Mouse (Mus musculus) heart, embryonic 15.5 days (tissue): ENCODE data around the gene Kantr. TPM values are rescaled to one million over a fixed set of nuclear protein-coding genes. Genes with fewer than 3 reads are reported as not detected.
A peak's percentile ranks its signal among the peaks of the same experiment; 100 is the strongest.

Experiments
- ATAC-seq: fragments of 200-750 bp; cut with Nextera tagmentation; replicated peaks from 2 replicates; pipeline ENCODE4 v1.8.0; 2017; ENCODE audit warnings: low read depth, moderate TSS enrichment; ENCODE audit not compliant: insufficient number of reproducible peaks, insufficient read depth, low FRiP score
- H3K27ac ChIP-seq: fragments of 300-500 bp; sonication (generic); 2 replicates; pipeline ENCODE4 v1.5.1; 2015; ENCODE audit warnings: mild to moderate bottlenecking, inconsistent platforms
- H3K27me3 ChIP-seq: fragments of 300-500 bp; sonication (generic); 2 replicates; pipeline ENCODE4 v1.6.1; 2015; ENCODE audit warnings: inconsistent platforms
- H3K36me3 ChIP-seq: fragments of 300-500 bp; sonication (generic); 2 replicates; pipeline ENCODE4 v1.6.1; 2015; ENCODE audit warnings: mild to moderate bottlenecking, inconsistent platforms
- H3K4me1 ChIP-seq: fragments of 300-500 bp; sonication (generic); replicated peaks from 2 replicates; pipeline ENCODE4 v1.6.1; 2015; ENCODE audit warnings: inconsistent platforms
- H3K4me2 ChIP-seq: fragments of 300-500 bp; sonication (generic); 2 replicates; pipeline ENCODE4 v1.6.1; 2015; ENCODE audit warnings: inconsistent platforms, mild to moderate bottlenecking, moderate library complexity
- H3K4me3 ChIP-seq: fragments of 300-500 bp; sonication (generic); 2 replicates; pipeline ENCODE4 v1.5.1; 2015; ENCODE audit warnings: mild to moderate bottlenecking, inconsistent platforms
- H3K9ac ChIP-seq: fragments of 300-500 bp; sonication (generic); 2 replicates; pipeline ENCODE4 v1.6.1; 2015; ENCODE audit warnings: mild to moderate bottlenecking, inconsistent platforms
- H3K9me3 ChIP-seq: fragments of 300-500 bp; sonication (generic); replicated peaks from 2 replicates; pipeline ENCODE4 v1.6.1; 2016; ENCODE audit warnings: inconsistent platforms
- WGBS: fragments of 180-500 bp; shearing (Covaris S2); methylation state at CpG from one replicate; pipeline ENCODE4 v1.1.7; 2015; ENCODE audit warnings: mixed read lengths; 5-methylcytosine and 5-hydroxymethylcytosine counted together
- polyA plus RNA-seq: library from polyadenylated mRNA; unstranded; fragments of >200 nt; fragmentation: Nextera tagmentation; extraction: Ambion mirVana; gene quantifications from 2 replicates; pipeline ENCODE4 v1.2.1, GENCODE M21; 2015

Gene Kantr
- 6.7 and 8.9 TPM in 2 replicates for polyA plus RNA-seq

DNA sequence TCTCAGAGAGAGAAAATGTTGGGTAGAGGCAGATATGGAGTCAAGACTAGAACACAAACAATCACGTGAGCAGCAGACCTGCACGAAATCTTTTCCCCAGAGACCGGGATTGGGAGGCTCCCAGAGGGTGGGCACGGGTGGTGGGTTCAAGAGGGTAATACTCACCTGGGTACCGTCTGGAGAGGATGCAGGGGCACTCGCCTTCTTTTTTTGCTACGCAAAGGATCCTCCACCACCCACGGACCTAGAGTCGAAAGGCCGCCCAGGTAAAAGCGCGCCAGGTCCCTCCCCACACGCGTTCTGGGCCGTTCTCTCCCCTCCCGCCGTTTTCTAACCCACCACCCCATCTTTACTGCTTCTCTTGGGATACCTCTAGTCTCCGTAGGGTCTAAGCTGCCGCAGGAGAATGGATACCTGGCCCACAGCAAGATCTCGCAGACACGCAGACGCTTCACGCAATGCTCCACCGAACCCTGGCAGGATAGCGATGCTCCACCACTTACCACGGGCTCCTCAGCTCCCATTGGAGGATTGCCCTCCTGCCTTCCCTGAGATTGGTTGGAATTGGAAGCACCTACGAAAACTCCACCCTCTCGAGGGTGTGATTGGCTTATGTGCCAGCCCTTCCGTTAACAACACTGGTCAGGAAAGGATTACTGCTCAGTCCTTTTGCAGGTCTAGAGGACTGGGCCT, at the start of gene Kantr:
Kantr (minus strand) TSS at position 500 of the 693 bp plus-strand sequence.
- Histone ChIP-seq H3K27me3 (peaks cover 19% of the 10 kb centered on the region), H3K9ac (peak within 1 kb of the TSS; percentile 58), H3K4me1 (0 out of 2 replicates have a peak, but pooled peaks cover 2% of the 10 kb centered on the region), H3K9me3 (no peaks in the 10 kb centered on the region), H3K27ac (peak within 1 kb of the TSS; percentile 47), H3K36me3 (no peaks in the 10 kb centered on the region), H3K4me3 (peak within 1 kb of the TSS; percentile 66), H3K4me2 (peak within 1 kb of the TSS; percentile 68)
- peak; percentile 94 for ATAC-seq
- WGBS, result 6% methylated on average over 29 of the region's 29 CpGs

DNA sequence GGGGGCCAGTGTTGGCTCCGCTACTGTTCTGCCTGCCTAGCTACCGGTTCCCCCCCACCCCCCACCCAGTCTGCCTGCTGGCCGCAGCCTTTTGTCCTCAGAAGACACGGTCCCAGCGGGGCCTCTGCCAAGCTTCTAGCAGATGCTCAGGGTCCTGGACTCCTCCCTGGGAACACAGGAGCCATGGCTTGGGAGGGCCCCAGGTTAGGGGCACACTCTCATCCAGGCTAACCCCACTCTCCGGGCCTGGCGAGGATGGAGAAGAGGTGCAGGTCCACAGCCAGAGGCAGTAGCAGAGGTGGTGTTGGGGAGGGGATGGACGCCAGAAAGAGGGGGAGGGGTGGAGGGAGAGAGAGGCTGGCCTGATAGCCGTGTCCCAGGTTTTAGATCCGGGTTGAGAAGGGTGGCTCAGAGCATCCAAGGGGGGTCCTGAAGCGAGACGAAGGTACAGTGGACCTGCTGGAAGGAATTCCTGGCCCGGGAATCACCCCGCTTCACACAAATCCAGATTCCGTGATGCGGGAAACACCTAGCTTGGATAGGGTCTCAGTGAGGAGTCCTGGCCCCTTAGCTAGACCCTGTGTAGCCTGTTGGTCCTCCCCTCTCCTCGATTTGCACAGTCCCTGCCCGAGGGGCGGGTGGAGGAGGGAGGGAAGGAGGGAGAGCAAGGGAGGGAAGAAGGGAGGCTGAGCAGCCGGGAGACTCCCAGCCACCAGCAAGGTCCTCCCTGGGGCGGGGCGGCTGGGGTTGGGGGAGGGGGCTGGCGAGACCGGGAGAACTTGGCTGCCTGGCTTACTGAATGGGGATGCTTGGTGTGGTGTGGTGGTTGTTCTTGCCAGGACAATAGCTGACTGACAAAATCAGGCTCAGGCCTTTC, 41.3 kb upstream of the Kantr start, which contains the start of gene Gpr173:
Gpr173 (minus strand) TSS at position 308 of the 877 bp plus-strand sequence.
- Histone ChIP-seq H3K4me3 (peak within 1 kb of the TSS; percentile 59), H3K36me3 (no peaks in the 10 kb centered on the region), H3K4me2 (peak within 1 kb of the TSS; percentile 65), H3K9me3 (no peaks in the 10 kb centered on the region), H3K27me3 (peaks cover 26% of the 10 kb centered on the region), H3K27ac (peak within 1 kb of the TSS; percentile 6; the same call in 1 of the 2 replicates), H3K9ac (peak within 1 kb of the TSS; percentile 50), H3K4me1 (no peaks in the 10 kb centered on the region)
- ATAC-seq, result peak; percentile 94
- WGBS, result 14% methylated on average over 23 of the region's 24 CpGs

DNA sequence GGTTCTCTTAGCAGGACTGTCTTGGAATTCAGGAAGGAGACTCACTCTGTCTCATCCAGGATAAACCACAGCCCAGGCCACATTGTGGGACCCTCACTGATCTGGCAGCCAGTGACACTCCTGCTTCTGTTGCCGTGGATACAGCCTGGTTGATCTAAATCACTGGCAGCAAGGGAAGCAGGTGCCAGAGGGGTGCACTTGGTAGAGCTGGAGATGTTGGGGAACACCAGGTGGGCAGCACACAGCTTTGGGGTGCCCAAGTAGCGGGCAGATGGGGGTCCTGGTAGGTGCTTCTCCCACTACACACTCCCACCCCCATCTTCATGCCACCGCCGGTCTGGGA, 40.7 kb upstream of the Kantr start:
- Histone ChIP-seq H3K9ac (peak overlapping the region; percentile 50), H3K4me2 (peak overlapping the region; percentile 65), H3K4me3 (peak overlapping the region; percentile 59), H3K27ac (0 out of 2 replicates have a peak overlapping the region, but pooled peaks have one; percentile 6), H3K36me3 (no peaks in the 10 kb centered on the region), H3K4me1 (no peaks in the 10 kb centered on the region), H3K27me3 (peaks cover 28% of the 10 kb centered on the region), H3K9me3 (no peaks in the 10 kb centered on the region)
- WGBS, result 14% methylated on average over 4 of the region's 4 CpGs
- no peak for ATAC-seq

DNA sequence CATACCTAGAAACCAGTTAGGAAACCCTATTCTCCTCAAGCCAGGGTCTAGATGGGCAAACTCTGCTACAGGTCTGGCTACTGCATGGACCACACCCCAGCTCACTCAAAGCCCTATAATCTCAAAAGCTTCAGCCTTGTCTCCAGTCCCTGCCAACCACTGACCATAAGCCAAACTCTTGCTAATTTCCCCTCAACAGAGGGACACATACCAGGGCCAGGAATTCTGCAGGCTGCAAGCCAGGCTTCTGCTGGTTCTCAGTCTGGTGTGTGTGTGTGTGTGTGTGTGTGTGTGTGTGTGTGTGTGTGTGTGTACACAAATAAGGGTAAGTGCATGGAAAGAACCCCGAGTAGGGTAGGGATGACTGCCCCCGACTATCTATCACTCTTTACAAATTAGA, 39.1 kb upstream of the Kantr start:
- Histone ChIP-seq H3K4me3 (no peak overlapping the region), H3K27me3 (peaks cover 33% of the 10 kb centered on the region), H3K4me2 (no peak overlapping the region)

DNA sequence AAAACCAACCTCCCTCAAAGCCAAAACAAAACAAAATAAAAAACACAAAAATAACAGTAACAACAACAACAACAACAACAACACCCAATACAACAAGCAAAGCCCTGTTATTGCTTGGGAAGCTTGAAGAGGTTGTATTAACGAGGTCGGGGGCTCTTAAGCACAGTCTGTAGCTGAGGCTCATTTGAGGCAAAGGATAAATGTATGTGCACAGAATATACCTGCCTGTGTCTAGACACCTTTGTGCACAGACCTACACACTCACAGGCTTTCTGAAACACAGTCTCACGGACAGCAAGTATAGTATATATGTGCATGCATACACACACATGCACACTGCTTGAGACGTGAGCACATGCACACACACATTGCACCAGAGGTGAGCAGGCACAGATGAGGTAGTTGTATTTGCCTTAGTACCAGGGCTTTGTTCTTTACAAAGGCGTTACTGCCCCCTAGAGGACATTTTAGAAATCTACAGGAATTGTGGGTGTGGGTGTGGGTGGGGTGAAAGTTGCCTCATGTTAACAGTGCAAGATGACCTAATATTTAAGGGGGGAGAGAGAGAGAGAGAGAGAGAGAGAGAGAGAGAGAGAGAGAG, 25.4 kb upstream of the Kantr start:
- 24% methylated on average over 5 of the region's 5 CpGs for WGBS
- ATAC-seq, result peak; percentile 39; the same call in 1 of the 2 replicates
- no peaks in the 10 kb centered on the region for H3K9me3 ChIP-seq
- H3K4me1 ChIP-seq, result no peaks in the 10 kb centered on the region
- no peaks in the 10 kb centered on the region for H3K36me3 ChIP-seq
- H3K9ac ChIP-seq, result no peak overlapping the region
- no peak overlapping the region for H3K4me2 ChIP-seq
- no peak overlapping the region for H3K4me3 ChIP-seq
- H3K27me3 ChIP-seq, result peaks cover 19% of the 10 kb centered on the region; the same call in 1 of the 2 replicates
- H3K27ac ChIP-seq, result no peak overlapping the region

More for the DNA sequence above, 39.1 kb upstream of the Kantr start:
- Histone ChIP-seq H3K9me3 (no peaks in the 10 kb centered on the region), H3K27ac (no peak overlapping the region), H3K36me3 (no peaks in the 10 kb centered on the region), H3K9ac (no peak overlapping the region), H3K4me1 (no peaks in the 10 kb centered on the region)
- ATAC-seq, result no peak
- 58% methylated on average over 2 of the region's 2 CpGs for WGBS

DNA sequence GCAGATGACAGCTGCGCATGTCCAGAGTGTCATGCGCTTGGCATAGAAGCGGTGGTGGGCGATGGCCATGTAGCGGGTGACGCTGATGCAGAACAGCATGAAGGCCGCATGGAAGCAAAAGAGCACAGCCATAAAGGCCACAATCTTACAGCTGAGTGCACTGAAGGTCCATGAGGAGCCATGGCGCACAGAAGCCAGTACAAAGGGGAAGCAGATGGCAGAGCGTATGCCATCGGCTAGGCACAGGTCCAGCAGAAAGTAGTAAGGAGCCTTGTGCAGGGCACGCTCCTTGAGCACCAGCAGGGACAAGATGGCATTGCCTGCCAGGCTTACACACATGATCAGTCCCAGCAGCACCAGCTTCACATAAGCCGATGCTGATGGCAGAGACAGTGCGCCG, 19.7 kb upstream of the Kantr start:
- no peak for ATAC-seq
- Histone ChIP-seq H3K27me3 (peaks cover 47% of the 10 kb centered on the region), H3K36me3 (no peaks in the 10 kb centered on the region), H3K4me3 (no peak overlapping the region), H3K27ac (no peak overlapping the region), H3K4me2 (no peak overlapping the region), H3K9ac (no peak overlapping the region), H3K9me3 (no peaks in the 10 kb centered on the region), H3K4me1 (no peaks in the 10 kb centered on the region)
- 96% methylated on average over 14 of the region's 14 CpGs for WGBS

DNA sequence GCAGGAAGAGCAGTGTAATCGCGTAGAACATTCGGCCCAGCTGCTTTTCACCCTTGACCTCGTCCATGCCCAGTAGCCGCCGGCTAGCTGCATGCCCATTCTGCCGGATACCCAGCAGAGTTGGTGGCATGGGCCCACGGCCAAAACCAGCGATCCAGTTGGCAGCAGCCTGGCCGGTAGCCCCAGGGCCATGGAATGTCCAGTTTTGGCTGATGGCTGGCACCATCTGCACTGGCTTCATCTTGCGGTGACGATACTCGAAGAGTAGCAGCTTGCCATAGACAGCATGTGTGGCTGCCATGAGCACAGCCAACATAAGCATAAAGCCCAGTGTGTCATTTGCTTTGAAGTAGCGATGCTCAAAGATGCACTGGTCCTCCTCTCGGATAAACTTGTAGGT, 19.3 kb upstream of the Kantr start:
- H3K4me2 ChIP-seq, result no peak overlapping the region
- H3K4me3 ChIP-seq, result no peak overlapping the region
- H3K27me3 ChIP-seq, result peaks cover 50% of the 10 kb centered on the region
- H3K4me1 ChIP-seq, result no peaks in the 10 kb centered on the region
- WGBS, result 85% methylated on average over 15 of the region's 15 CpGs
- H3K9ac ChIP-seq, result no peak overlapping the region
- no peak overlapping the region for H3K27ac ChIP-seq
- no peaks in the 10 kb centered on the region for H3K36me3 ChIP-seq
- no peaks in the 10 kb centered on the region for H3K9me3 ChIP-seq
- ATAC-seq, result no peak

DNA sequence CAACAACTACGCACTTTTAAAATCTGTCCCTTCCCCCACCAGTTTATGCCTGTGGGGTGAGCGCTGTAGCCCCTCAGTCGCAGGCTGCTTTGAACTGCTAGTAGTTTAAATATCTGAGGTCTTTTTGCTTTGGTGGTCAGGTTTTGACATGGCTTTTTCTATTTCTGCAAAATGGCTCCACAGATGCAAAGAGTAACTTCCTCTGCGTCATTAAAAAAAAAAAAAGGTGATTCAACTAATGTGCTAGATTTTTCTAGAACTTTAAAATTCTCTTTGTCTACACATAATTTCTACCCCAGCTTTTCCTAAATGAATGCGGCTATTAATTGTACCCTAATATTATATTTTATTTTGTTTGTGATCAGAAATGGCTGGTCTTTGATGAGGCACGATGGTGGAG, 15.6 kb upstream of the Kantr start:
- H3K9ac ChIP-seq, result no peak overlapping the region
- no peak for ATAC-seq
- WGBS, result 27% methylated on average over 6 of the region's 6 CpGs
- no peaks in the 10 kb centered on the region for H3K9me3 ChIP-seq
- peaks cover 41% of the 10 kb centered on the region for H3K27me3 ChIP-seq
- peak overlapping the region; percentile 62 for H3K4me2 ChIP-seq
- H3K4me1 ChIP-seq, result peaks cover 8% of the 10 kb centered on the region; the same call in 1 of the 2 replicates
- H3K27ac ChIP-seq, result peak overlapping the region; percentile 86
- 0 out of 2 replicates have a peak, but pooled peaks cover 5% of the 10 kb centered on the region for H3K36me3 ChIP-seq
- H3K4me3 ChIP-seq, result peak overlapping the region; percentile 69

DNA sequence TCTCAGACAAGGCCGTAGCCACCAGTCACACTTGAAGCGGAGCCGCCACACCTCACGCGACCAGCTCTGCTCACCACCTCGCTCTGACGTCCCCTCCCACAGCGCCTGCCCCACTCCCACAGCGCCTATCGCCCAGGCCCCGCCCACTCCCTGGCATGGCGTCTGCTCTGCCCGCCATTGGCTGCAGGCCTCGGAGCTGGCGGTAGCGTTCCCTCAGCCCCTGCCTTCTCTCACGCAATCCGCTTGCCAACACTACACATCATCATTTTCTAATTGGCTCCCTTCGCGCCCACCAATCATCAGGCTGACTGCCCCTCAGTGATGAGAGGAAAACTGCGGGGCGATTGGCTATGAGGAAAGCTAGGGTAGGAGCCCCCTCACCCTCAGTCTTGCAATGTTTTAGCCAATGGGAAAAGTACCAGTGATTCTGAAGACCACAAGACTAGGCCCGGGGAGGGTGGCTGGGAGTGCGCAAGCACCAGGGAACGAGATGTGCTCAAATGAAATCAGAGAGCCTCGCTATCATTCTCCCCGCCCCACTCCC, 15.1 kb upstream of the Kantr start, which contains the start of gene Tspyl2:
Tspyl2 (minus strand) TSS at position 68 of the 544 bp plus-strand sequence.
- Histone ChIP-seq H3K27ac (peak within 1 kb of the TSS; percentile 86), H3K4me1 (peaks cover 8% of the 10 kb centered on the region; the same call in 1 of the 2 replicates), H3K4me3 (peak within 1 kb of the TSS; percentile 69), H3K9ac (peak within 1 kb of the TSS; percentile 75), H3K4me2 (peak within 1 kb of the TSS; percentile 62), H3K27me3 (peaks cover 41% of the 10 kb centered on the region), H3K9me3 (no peaks in the 10 kb centered on the region), H3K36me3 (0 out of 2 replicates have a peak, but pooled peaks cover 5% of the 10 kb centered on the region)
- peak; percentile 98 for ATAC-seq
- 10% methylated on average over 27 of the region's 27 CpGs for WGBS

DNA sequence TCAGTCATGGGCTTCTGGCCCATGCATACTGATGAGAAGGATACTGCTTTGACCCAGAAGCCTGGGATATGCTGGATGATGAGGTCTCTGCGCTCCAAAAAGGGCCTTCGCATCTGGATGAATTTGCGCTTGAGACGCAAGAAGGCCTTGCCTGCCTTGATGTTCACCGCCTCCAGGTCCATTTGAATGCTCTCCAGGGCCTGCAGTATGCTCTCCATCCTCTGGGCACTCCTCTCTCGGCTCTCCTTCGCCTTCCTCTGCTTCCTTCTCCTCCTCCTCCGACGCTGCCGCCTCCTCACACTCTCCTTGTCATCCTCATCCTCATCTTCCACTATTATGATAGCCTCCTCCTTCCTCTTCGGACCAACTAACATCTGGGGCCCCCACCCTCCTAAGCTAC, 14.2 kb upstream of the Kantr start:
- peak overlapping the region; percentile 75 for H3K9ac ChIP-seq
- H3K4me2 ChIP-seq, result peak overlapping the region; percentile 62
- 29% methylated on average over 11 of the region's 11 CpGs for WGBS
- peak overlapping the region; percentile 69 for H3K4me3 ChIP-seq
- H3K27me3 ChIP-seq, result peaks cover 39% of the 10 kb centered on the region
- 0 out of 2 replicates have a peak, but pooled peaks cover 5% of the 10 kb centered on the region for H3K36me3 ChIP-seq
- no peak for ATAC-seq
- H3K4me1 ChIP-seq, result peaks cover 12% of the 10 kb centered on the region
- peak overlapping the region; percentile 86 for H3K27ac ChIP-seq
- no peaks in the 10 kb centered on the region for H3K9me3 ChIP-seq
